Mouse (Mus musculus): ENCODE data around the gene Krtap10-4.
"Not testable (repeated sequence)": the region's sequence is repeated elsewhere in the genome, so short reads cannot be mapped to it uniquely, and the experiment has no call there.

Krtap10-4 gene

GRCm38 (mm10) chr10:77794976-77795375, 31.9 kb downstream of the Krtap10-4 start, which contains the start of gene Gm9639:
TSS of gene Gm9639 (minus strand) at chr10:77795076.
- DNase-seq (ENCODE audit: extremely low read depth, low read depth, low spot score), result no peak

GRCm38 (mm10) chr10:77788621-77789020, 38.3 kb downstream of the Krtap10-4 start:
- DNase-seq (ENCODE audit: extremely low read depth, low read depth, low spot score), result no peak

GRCm38 (mm10) chr10:77787876-77788275, 39.0 kb downstream of the Krtap10-4 start, which contains the start of gene Gm7137:
TSS of gene Gm7137 (minus strand) at chr10:77788200.
- DNase-seq (ENCODE audit: extremely low read depth, low read depth, low spot score), result not testable (repeated sequence)

- not testable (repeated sequence) for DNase-seq (ENCODE audit: extremely low read depth, low read depth, low spot score)
These were observed 43.5 kb downstream of the Krtap10-4 start for GRCm38 (mm10) chr10:77783396-77783795.

GRCm38 (mm10) chr10:77782442-77782841, 44.5 kb downstream of the Krtap10-4 start, which contains the start of gene Gm3250:
TSS of gene Gm3250 (minus strand) at chr10:77782542.
- DNase-seq (ENCODE audit: extremely low read depth, low read depth, low spot score), result not testable (repeated sequence)

- not testable (repeated sequence) for DNase-seq (ENCODE audit: extremely low read depth, low read depth, low spot score)
These were observed 50.1 kb downstream of the Krtap10-4 start, which contains the start of gene Gm7138 for GRCm38 (mm10) chr10:77776844-77777243. TSS of gene Gm7138 (minus strand) at chr10:77776944.
